Mouse (Mus musculus) kidney, adult 8-10 months (tissue): ENCODE data around the gene Bmpr2.

Source experiments
- DNase-seq, 2 experiments: peaks; one replicate each; pipeline ENCODE4 v3.0.0; 2022

The Bmpr2 gene

GRCm38 (mm10) chr1:59901082-59901876, 138.1 kb downstream of the Bmpr2 start:
- no peak for DNase-seq

- peak; percentile 50 to 74 for DNase-seq
Observed at GRCm38 (mm10) chr1:59902634-59903033, 139.4 kb downstream of the Bmpr2 start.

- no peak for DNase-seq
Observed at GRCm38 (mm10) chr1:59904630-59905295, 141.6 kb downstream of the Bmpr2 start.

GRCm38 (mm10) chr1:59905916-59906315, 142.7 kb downstream of the Bmpr2 start:
- DNase-seq = peak in 1 of 2 experiments; percentile 40

- no peak for DNase-seq
Observed at GRCm38 (mm10) chr1:59906819-59907521, 143.8 kb downstream of the Bmpr2 start.

GRCm38 (mm10) chr1:59907700-59908099, 144.5 kb downstream of the Bmpr2 start:
- DNase-seq = no peak

- no peak for DNase-seq
Observed at GRCm38 (mm10) chr1:59910941-59911340, 147.7 kb downstream of the Bmpr2 start.

GRCm38 (mm10) chr1:59912413-59913157, 149.4 kb downstream of the Bmpr2 start, which contains the start of gene Fam117b:
Gene Fam117b (plus strand): TSS chr1:59913006.
- peak; percentile 98 to 99 for DNase-seq

GRCm38 (mm10) chr1:59913195-59913868, 150.1 kb downstream of the Bmpr2 start:
- DNase-seq = peak in 1 of 2 experiments; percentile 43

- no peak for DNase-seq
Observed at GRCm38 (mm10) chr1:59913869-59914225, 150.6 kb downstream of the Bmpr2 start.

- DNase-seq = no peak
Observed at GRCm38 (mm10) chr1:59914799-59915198, 151.6 kb downstream of the Bmpr2 start.

- peak in 1 of 2 experiments; percentile 17 for DNase-seq
Observed at GRCm38 (mm10) chr1:59915843-59916610, 152.8 kb downstream of the Bmpr2 start.

- no peak for DNase-seq
Observed at GRCm38 (mm10) chr1:59917401-59917800, 154.2 kb downstream of the Bmpr2 start.

GRCm38 (mm10) chr1:59918075-59918474, 154.9 kb downstream of the Bmpr2 start:
- no peak for DNase-seq

- DNase-seq = peak in 1 of 2 experiments; percentile 45
Observed at GRCm38 (mm10) chr1:59923201-59923600, 160.0 kb downstream of the Bmpr2 start.

- DNase-seq = no peak
Observed at GRCm38 (mm10) chr1:59923673-59924072, 160.5 kb downstream of the Bmpr2 start.

- no peak for DNase-seq
Observed at GRCm38 (mm10) chr1:59924411-59924810, 161.2 kb downstream of the Bmpr2 start.

- DNase-seq = no peak
Observed at GRCm38 (mm10) chr1:59926021-59926672, 162.9 kb downstream of the Bmpr2 start.

- no peak for DNase-seq
Observed at GRCm38 (mm10) chr1:59927131-59927680, 164.0 kb downstream of the Bmpr2 start.
